Mouse (Mus musculus) right cerebral cortex, postnatal 36 days (tissue): ENCODE data around the gene Zcchc4.

Source experiments
- DNase-seq, 2 experiments: peaks; one replicate each; pipeline ENCODE4 v3.0.0; 2022; ENCODE audit warnings: low spot score in 2 of 2, mixed read lengths in 1 of 2

The Zcchc4 gene

GRCm38 (mm10) chr5:52871986-52872385 lies 96.8 kb downstream of the Zcchc4 start:
- DNase-seq = no peak
